21 mouse cellular contexts compared by ENCODE assay signal in the genomic region with DNA sequence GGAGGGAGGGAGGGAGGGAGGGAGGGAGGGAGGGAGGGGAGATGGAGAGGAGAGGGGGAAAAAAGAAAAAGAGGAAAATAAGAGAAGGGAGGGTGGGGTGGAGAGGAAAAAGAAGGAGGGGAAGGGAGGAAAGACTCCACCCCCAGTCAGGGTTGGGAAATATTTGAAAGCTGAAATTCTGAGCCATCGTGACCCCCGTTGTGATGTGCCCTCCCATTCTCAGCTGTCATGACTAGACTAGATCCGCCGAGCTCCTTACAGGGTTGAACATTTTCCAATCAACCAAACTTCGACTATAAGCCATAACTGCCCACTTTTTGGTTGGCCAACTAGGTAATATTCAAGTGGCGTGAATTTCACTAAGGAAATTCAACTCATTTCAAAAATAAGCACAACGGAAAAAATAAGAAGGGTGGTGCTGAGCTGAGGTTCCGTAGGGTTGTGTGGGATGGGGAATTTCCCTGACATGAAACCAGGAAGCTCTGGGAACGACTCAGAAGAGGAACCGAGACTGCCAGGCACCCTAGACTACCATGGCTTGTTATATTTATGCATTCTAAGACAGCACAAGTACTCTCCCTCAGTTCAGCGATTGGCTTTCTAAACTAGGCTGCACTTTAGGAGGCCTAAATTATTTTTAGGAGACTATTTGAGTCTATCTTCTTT.
A peak's percentile ranks its signal among the peaks of the same experiment; 100 is the strongest.
DNase-seq lines count a peak whose midpoint lies in the region; ATAC-seq lines count a peak whose summit lies in the region.
"Had no signal": no experiment of that assay in that cellular context is flagged by ENCODE, and none has a peak within 500 bp of the region (broad histone marks: within the 10 kb centered on the region; RNA-seq: fewer than 3 reads in every experiment).

No protein-coding gene starts in this region.

- no peaks in the 10 kb centered on the region for H3K36me3 ChIP-seq in heart, embryonic 10.5 days
- no peaks in the 10 kb centered on the region for H3K36me3 ChIP-seq in neural tube, embryonic 15.5 days
- H3K36me3 ChIP-seq in forebrain, embryonic 12.5 days (replicated peaks) = no peaks in the 10 kb centered on the region
- H3K36me3 ChIP-seq: limb, embryonic 15.5 days had no signal

- WGBS in heart, embryonic 10.5 days = 85% methylated on average over 11 of the region's 11 CpGs
- WGBS in neural tube, embryonic 15.5 days = 92% methylated on average over 11 of the region's 11 CpGs
- 89% methylated on average over 11 of the region's 11 CpGs for WGBS in forebrain, embryonic 12.5 days

- H3K27ac ChIP-seq in heart, embryonic 10.5 days = no peak overlapping the region
- no peak overlapping the region for H3K27ac ChIP-seq in neural tube, embryonic 15.5 days (replicated peaks)
- H3K27ac ChIP-seq in forebrain, embryonic 12.5 days = no peak overlapping the region
- H3K27ac ChIP-seq: hindbrain, embryonic 14.5 days; limb, embryonic 15.5 days had no signal

- ATAC-seq in granulocyte monocyte progenitor cell, adult 5-6 weeks (replicated peaks; ENCODE audit: poor library complexity, severe bottlenecking) = peak; percentile 81
- ATAC-seq in neural tube, embryonic 15.5 days (ENCODE audit: low FRiP score) = no peak
- no peak for ATAC-seq in forebrain, embryonic 12.5 days (ENCODE audit: low FRiP score)
- ATAC-seq: forebrain, embryonic 16.5 days had no signal

- no peak overlapping the region for H3K4me2 ChIP-seq in neural tube, embryonic 15.5 days
- no peak overlapping the region for H3K4me2 ChIP-seq in forebrain, embryonic 12.5 days
- H3K4me2 ChIP-seq: heart, embryonic 11.5 days; hindbrain, embryonic 14.5 days; limb, embryonic 15.5 days had no signal

- no peaks in the 10 kb centered on the region for H3K4me1 ChIP-seq in heart, embryonic 10.5 days
- H3K4me1 ChIP-seq in neural tube, embryonic 15.5 days = peaks cover 6% of the 10 kb centered on the region; the same call in 1 of the 2 replicates
- peaks cover 2% of the 10 kb centered on the region; the same call in 1 of the 2 replicates for H3K4me1 ChIP-seq in forebrain, embryonic 12.5 days

- H3K27me3 ChIP-seq in heart, embryonic 10.5 days (ENCODE audit: insufficient read depth, poor library complexity, severe bottlenecking) = no peaks in the 10 kb centered on the region
- no peaks in the 10 kb centered on the region for H3K27me3 ChIP-seq in neural tube, embryonic 15.5 days (replicated peaks)
- H3K27me3 ChIP-seq in forebrain, embryonic 12.5 days = no peaks in the 10 kb centered on the region
- H3K27me3 ChIP-seq: limb, embryonic 15.5 days; megakaryocyte, embryonic 14.5 days had no signal

- H3K4me3 ChIP-seq in heart, embryonic 10.5 days = no peak overlapping the region
- no peak overlapping the region for H3K4me3 ChIP-seq in neural tube, embryonic 15.5 days (replicated peaks)
- no peak overlapping the region for H3K4me3 ChIP-seq in forebrain, embryonic 12.5 days (replicated peaks)
- H3K4me3 ChIP-seq: limb, embryonic 15.5 days; megakaryocyte, embryonic 14.5 days had no signal

- H3K9me3 ChIP-seq in heart, embryonic 10.5 days = no peaks in the 10 kb centered on the region
- H3K9me3 ChIP-seq in neural tube, embryonic 15.5 days (replicated peaks) = no peaks in the 10 kb centered on the region
- no peaks in the 10 kb centered on the region for H3K9me3 ChIP-seq in forebrain, embryonic 12.5 days
- H3K9me3 ChIP-seq: limb, embryonic 15.5 days had no signal

- H3K9ac ChIP-seq in neural tube, embryonic 15.5 days (replicated peaks) = no peak overlapping the region
- no peak overlapping the region for H3K9ac ChIP-seq in forebrain, embryonic 12.5 days
- H3K9ac ChIP-seq: hindbrain, embryonic 14.5 days; limb, embryonic 15.5 days had no signal

- peak; percentile 3 to 36 for DNase-seq in heart, adult 9 months (ENCODE audit: low spot score in 2 of 2)
- no peak for DNase-seq in heart, embryonic 10.5 days (ENCODE audit: low spot score)
- peak; percentile 2 for DNase-seq in lung, postnatal 10 days
- DNase-seq in lung, postnatal 4 days = no peak
- DNase-seq in naive thymus-derived CD4-positive, alpha-beta T cell, adult 2 months (ENCODE audit: low read depth) = peak; percentile 1
- DNase-seq: adrenal gland, postnatal 14 days; cerebellum, adult 18-20 months; gastrocnemius, postnatal 14 days; heart, postnatal 14 days; kidney, adult 11 months; kidney, postnatal 14 days; right cerebral cortex, postnatal 4 days; thymus, adult 2 months had no signal

Comparison
In these comparisons a context has a peak if more than half of its experiments do, and no peak if none do; other contexts are left out.
1. DNase-seq: peak in heart, adult 9 months (2 of 2), lung, postnatal 10 days (single experiment) and naive thymus-derived CD4-positive, alpha-beta T cell, adult 2 months (single experiment); none in heart, embryonic 10.5 days (single experiment) and lung, postnatal 4 days (0 of 2).